Mouse (Mus musculus): ENCODE measurements at regions not wholly inside any gene's neighbourhood (a gene's known extent, or its start where the extent isn't known, plus 50 kb on each side); places are given as distances from the start of the nearest gene placed in this dataset.

- no peak for ATAC-seq (replicated peaks; ENCODE audit: insufficient number of reproducible peaks, low FRiP score, low TSS enrichment)
- Histone ChIP-seq H3K27me3 (ENCODE audit: control insufficient read depth, insufficient read depth, low read length) (no peaks in the 10 kb centered on the region), H3K9ac (ENCODE audit: low read depth, low read length) (no peak overlapping the region), H3K9me3 (replicated peaks; ENCODE audit: control insufficient read depth, low read length) (no peaks in the 10 kb centered on the region), H3K36me3 (ENCODE audit: control insufficient read depth, insufficient read depth, low read length) (no peaks in the 10 kb centered on the region), H3K4me3 (ENCODE audit: low read depth, low read length) (no peak overlapping the region), H3K27ac (ENCODE audit: low read depth, low read length) (no peak overlapping the region), H3K4me2 (no peak overlapping the region), H3K4me1 (ENCODE audit: control insufficient read depth, insufficient read depth, low read length) (no peaks in the 10 kb centered on the region)
- 74% methylated on average over 2 of the region's 2 CpGs for WGBS (ENCODE audit: insufficient replicate concordance)
Measured at GRCm38 (mm10) chr8:79542461-79542860, 97.0 kb upstream of the Otud4 start.

DNA sequence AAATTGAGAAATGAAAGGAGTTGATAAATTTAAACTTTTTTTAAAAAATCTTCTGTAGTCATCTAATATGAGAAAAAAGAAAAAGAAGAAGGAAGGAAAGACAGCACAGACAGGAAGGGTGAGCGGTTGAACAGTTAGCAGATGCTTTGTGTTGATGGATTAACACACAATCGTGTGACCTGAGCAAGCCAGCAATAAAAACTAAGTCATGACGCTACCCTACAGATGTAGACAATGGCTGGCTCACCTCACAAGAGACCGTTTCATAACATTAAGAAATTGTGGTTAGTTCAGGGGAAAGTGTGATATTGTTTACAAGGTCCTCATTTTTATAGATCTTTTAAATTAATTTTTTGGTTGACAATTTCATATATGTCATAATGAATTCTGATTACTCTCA is 99.4 kb upstream of the Otud4 start:
- Histone ChIP-seq H3K27me3 (ENCODE audit: control insufficient read depth, insufficient read depth, low read length) (no peaks in the 10 kb centered on the region), H3K36me3 (ENCODE audit: control insufficient read depth, insufficient read depth, low read length) (no peaks in the 10 kb centered on the region), H3K4me3 (ENCODE audit: low read depth, low read length) (no peak overlapping the region), H3K9ac (ENCODE audit: low read depth, low read length) (no peak overlapping the region), H3K4me2 (no peak overlapping the region), H3K9me3 (replicated peaks; ENCODE audit: control insufficient read depth, low read length) (no peaks in the 10 kb centered on the region), H3K27ac (ENCODE audit: low read depth, low read length) (no peak overlapping the region), H3K4me1 (ENCODE audit: control insufficient read depth, insufficient read depth, low read length) (no peaks in the 10 kb centered on the region)
- ATAC-seq (replicated peaks; ENCODE audit: insufficient number of reproducible peaks, low FRiP score, low TSS enrichment) = no peak
- WGBS (ENCODE audit: insufficient replicate concordance) = 80% methylated on average over 4 of the region's 4 CpGs

GRCm38 (mm10) chr8:79534271-79534889 is 105.0 kb upstream of the Otud4 start:
- H3K9ac ChIP-seq (ENCODE audit: low read depth, low read length) = no peak overlapping the region
- no peak overlapping the region for H3K27ac ChIP-seq (ENCODE audit: low read depth, low read length)
- no peaks in the 10 kb centered on the region for H3K4me1 ChIP-seq (ENCODE audit: control insufficient read depth, insufficient read depth, low read length)
- no peak for ATAC-seq (replicated peaks; ENCODE audit: insufficient number of reproducible peaks, low FRiP score, low TSS enrichment)
- H3K9me3 ChIP-seq (replicated peaks; ENCODE audit: control insufficient read depth, low read length) = no peaks in the 10 kb centered on the region
- no peaks in the 10 kb centered on the region for H3K27me3 ChIP-seq (ENCODE audit: control insufficient read depth, insufficient read depth, low read length)
- no peak overlapping the region for H3K4me2 ChIP-seq
- H3K36me3 ChIP-seq (ENCODE audit: control insufficient read depth, insufficient read depth, low read length) = no peaks in the 10 kb centered on the region
- WGBS (ENCODE audit: insufficient replicate concordance) = 77% methylated on average over 12 of the region's 12 CpGs
- no peak overlapping the region for H3K4me3 ChIP-seq (ENCODE audit: low read depth, low read length)

DNA sequence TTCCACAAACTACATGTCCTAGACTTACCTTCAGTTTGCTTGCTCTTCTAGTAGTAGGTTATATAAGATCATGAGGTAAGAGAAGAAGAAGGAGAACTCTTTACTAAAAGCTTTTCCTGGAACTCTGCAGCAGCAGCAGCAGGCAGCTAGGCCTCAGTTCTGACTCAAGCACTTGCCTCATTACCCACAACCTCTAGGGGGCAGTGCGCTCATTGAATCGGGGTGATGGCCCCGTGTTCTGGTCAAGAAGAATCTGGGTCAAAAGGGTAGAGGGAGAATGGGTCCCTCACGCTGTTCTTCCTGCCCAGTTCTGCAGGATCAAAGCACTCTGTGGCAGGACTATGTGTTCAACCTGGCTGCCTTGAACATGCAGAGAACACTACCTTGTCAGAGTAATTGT is 109.9 kb upstream of the Otud4 start:
- H3K36me3 ChIP-seq (ENCODE audit: control insufficient read depth, insufficient read depth, low read length) = no peaks in the 10 kb centered on the region
- H3K27ac ChIP-seq (ENCODE audit: low read depth, low read length) = no peak overlapping the region
- ATAC-seq (replicated peaks; ENCODE audit: insufficient number of reproducible peaks, low FRiP score, low TSS enrichment) = no peak
- no peak overlapping the region for H3K4me2 ChIP-seq
- no peaks in the 10 kb centered on the region for H3K27me3 ChIP-seq (ENCODE audit: control insufficient read depth, insufficient read depth, low read length)
- H3K4me3 ChIP-seq (ENCODE audit: low read depth, low read length) = no peak overlapping the region
- 25% methylated on average over 4 of the region's 4 CpGs for WGBS (ENCODE audit: insufficient replicate concordance)
- no peak overlapping the region for H3K9ac ChIP-seq (ENCODE audit: low read depth, low read length)
- H3K9me3 ChIP-seq (replicated peaks; ENCODE audit: control insufficient read depth, low read length) = no peaks in the 10 kb centered on the region
- H3K4me1 ChIP-seq (ENCODE audit: control insufficient read depth, insufficient read depth, low read length) = no peaks in the 10 kb centered on the region

- Histone ChIP-seq H3K4me2 (no peak overlapping the region), H3K36me3 (ENCODE audit: control insufficient read depth, insufficient read depth, low read length) (no peaks in the 10 kb centered on the region), H3K4me3 (ENCODE audit: low read depth, low read length) (no peak overlapping the region), H3K4me1 (ENCODE audit: control insufficient read depth, insufficient read depth, low read length) (no peaks in the 10 kb centered on the region), H3K9ac (ENCODE audit: low read depth, low read length) (no peak overlapping the region), H3K9me3 (replicated peaks; ENCODE audit: control insufficient read depth, low read length) (no peaks in the 10 kb centered on the region), H3K27ac (ENCODE audit: low read depth, low read length) (no peak overlapping the region), H3K27me3 (ENCODE audit: control insufficient read depth, insufficient read depth, low read length) (no peaks in the 10 kb centered on the region)
- 60% methylated on average over 1 of the region's 1 CpGs for WGBS (ENCODE audit: insufficient replicate concordance)
- no peak for ATAC-seq (replicated peaks; ENCODE audit: insufficient number of reproducible peaks, low FRiP score, low TSS enrichment)
Measured at GRCm38 (mm10) chr8:79522040-79522439, 117.4 kb upstream of the Otud4 start.

DNA sequence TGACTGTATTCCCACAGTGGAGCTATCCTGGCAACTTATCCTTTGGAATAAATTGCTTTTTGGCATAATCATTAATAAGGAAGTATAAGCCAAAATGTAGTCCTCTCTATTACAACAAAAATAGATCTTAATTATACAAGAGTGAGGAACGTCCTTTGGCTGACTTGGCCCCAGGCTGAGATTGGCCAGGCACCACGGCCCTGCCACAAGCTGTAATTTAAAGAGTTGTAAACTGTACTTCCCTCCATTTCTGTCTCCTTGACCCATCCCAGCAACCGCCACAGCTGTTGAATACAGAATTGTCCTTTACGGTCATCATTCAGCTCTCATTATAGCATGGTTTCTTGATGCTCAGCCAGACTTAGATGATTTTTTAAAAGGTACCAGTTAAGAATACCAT is 119.6 kb upstream of the Smad1 start:
- H3K9ac ChIP-seq (ENCODE audit: low read depth, low read length) = no peak overlapping the region
- no peak for ATAC-seq (replicated peaks; ENCODE audit: insufficient number of reproducible peaks, low FRiP score, low TSS enrichment)
- H3K4me2 ChIP-seq = no peak overlapping the region
- H3K27ac ChIP-seq (ENCODE audit: low read depth, low read length) = no peak overlapping the region
- no peaks in the 10 kb centered on the region for H3K36me3 ChIP-seq (ENCODE audit: control insufficient read depth, insufficient read depth, low read length)
- H3K9me3 ChIP-seq (replicated peaks; ENCODE audit: control insufficient read depth, low read length) = no peaks in the 10 kb centered on the region
- no peaks in the 10 kb centered on the region for H3K4me1 ChIP-seq (ENCODE audit: control insufficient read depth, insufficient read depth, low read length)
- H3K4me3 ChIP-seq (ENCODE audit: low read depth, low read length) = no peak overlapping the region
- 84% methylated on average over 4 of the region's 4 CpGs for WGBS (ENCODE audit: insufficient replicate concordance)
- no peaks in the 10 kb centered on the region for H3K27me3 ChIP-seq (ENCODE audit: control insufficient read depth, insufficient read depth, low read length)

- Histone ChIP-seq H3K4me3 (ENCODE audit: low read depth, low read length) (no peak overlapping the region), H3K36me3 (ENCODE audit: control insufficient read depth, insufficient read depth, low read length) (no peaks in the 10 kb centered on the region), H3K4me1 (ENCODE audit: control insufficient read depth, insufficient read depth, low read length) (no peaks in the 10 kb centered on the region), H3K27ac (ENCODE audit: low read depth, low read length) (no peak overlapping the region), H3K9ac (ENCODE audit: low read depth, low read length) (no peak overlapping the region), H3K27me3 (ENCODE audit: control insufficient read depth, insufficient read depth, low read length) (no peaks in the 10 kb centered on the region), H3K4me2 (no peak overlapping the region), H3K9me3 (replicated peaks; ENCODE audit: control insufficient read depth, low read length) (no peaks in the 10 kb centered on the region)
- no peak for ATAC-seq (replicated peaks; ENCODE audit: insufficient number of reproducible peaks, low FRiP score, low TSS enrichment)
- WGBS (ENCODE audit: insufficient replicate concordance) = 64% methylated on average over 6 of the region's 6 CpGs
Measured at GRCm38 (mm10) chr8:79515282-79515783, 116.0 kb upstream of the Smad1 start.

GRCm38 (mm10) chr8:79514655-79515278 is 115.4 kb upstream of the Smad1 start:
- Histone ChIP-seq H3K4me3 (ENCODE audit: low read depth, low read length) (no peak overlapping the region), H3K9ac (ENCODE audit: low read depth, low read length) (no peak overlapping the region), H3K4me2 (no peak overlapping the region), H3K27me3 (ENCODE audit: control insufficient read depth, insufficient read depth, low read length) (no peaks in the 10 kb centered on the region), H3K4me1 (ENCODE audit: control insufficient read depth, insufficient read depth, low read length) (no peaks in the 10 kb centered on the region), H3K9me3 (replicated peaks; ENCODE audit: control insufficient read depth, low read length) (no peaks in the 10 kb centered on the region), H3K36me3 (ENCODE audit: control insufficient read depth, insufficient read depth, low read length) (no peaks in the 10 kb centered on the region), H3K27ac (ENCODE audit: low read depth, low read length) (no peak overlapping the region)
- ATAC-seq (replicated peaks; ENCODE audit: insufficient number of reproducible peaks, low FRiP score, low TSS enrichment) = no peak
- WGBS (ENCODE audit: insufficient replicate concordance) = 53% methylated on average over 4 of the region's 4 CpGs

DNA sequence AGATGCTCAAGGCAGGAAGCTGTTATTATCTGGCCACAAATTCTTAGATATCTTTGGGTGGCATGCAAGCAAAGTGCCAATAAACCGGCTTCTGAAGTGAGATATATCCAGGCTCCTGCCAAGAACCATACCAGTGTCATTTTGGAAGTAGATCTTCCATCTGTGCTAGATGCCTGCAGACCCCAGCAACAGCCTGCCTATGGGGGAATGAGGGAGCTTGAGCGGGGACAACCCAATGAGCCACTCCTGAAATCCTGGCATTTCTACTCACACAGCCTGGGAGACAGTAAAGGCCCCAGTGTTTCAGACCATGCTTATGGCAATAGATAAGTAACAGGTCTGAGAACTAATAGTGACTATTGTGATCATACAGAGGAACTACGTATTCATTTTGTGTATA is 109.3 kb upstream of the Smad1 start:
- H3K36me3 ChIP-seq (ENCODE audit: control insufficient read depth, insufficient read depth, low read length) = no peaks in the 10 kb centered on the region
- H3K9me3 ChIP-seq (replicated peaks; ENCODE audit: control insufficient read depth, low read length) = no peaks in the 10 kb centered on the region
- WGBS (ENCODE audit: insufficient replicate concordance) = 82% methylated on average over 3 of the region's 3 CpGs
- no peak overlapping the region for H3K4me2 ChIP-seq
- H3K4me3 ChIP-seq (ENCODE audit: low read depth, low read length) = no peak overlapping the region
- no peaks in the 10 kb centered on the region for H3K4me1 ChIP-seq (ENCODE audit: control insufficient read depth, insufficient read depth, low read length)
- no peak for ATAC-seq (replicated peaks; ENCODE audit: insufficient number of reproducible peaks, low FRiP score, low TSS enrichment)
- no peak overlapping the region for H3K9ac ChIP-seq (ENCODE audit: low read depth, low read length)
- H3K27ac ChIP-seq (ENCODE audit: low read depth, low read length) = no peak overlapping the region
- no peaks in the 10 kb centered on the region for H3K27me3 ChIP-seq (ENCODE audit: control insufficient read depth, insufficient read depth, low read length)

Data from heart, embryonic 11.5 days (tissue).